Mouse (Mus musculus): ENCODE measurements at regions not wholly inside any gene's neighbourhood (a gene's known extent, or its start where the extent isn't known, plus 50 kb on each side); places are given as distances from the start of the nearest gene placed in this dataset.

GRCm38 (mm10) chr2:47926620-47927019 is 887.3 kb upstream of the Acvr2a start:
- no peaks in the 10 kb centered on the region for H3K4me1 ChIP-seq (ENCODE audit: insufficient read depth)
- no peak overlapping the region for H3K9ac ChIP-seq
- H3K4me3 ChIP-seq (ENCODE audit: low read depth, low read length): no peak overlapping the region
- no peaks in the 10 kb centered on the region for H3K36me3 ChIP-seq (ENCODE audit: insufficient read depth)
- H3K4me2 ChIP-seq: no peak overlapping the region
- no peak for DNase-seq
- no peak for TF ChIP-seq CTCF (IDR thresholded peaks at IDR 0.05; ENCODE audit: low read depth)
- no peak overlapping the region for H3K27ac ChIP-seq (ENCODE audit: low read depth)
- H3K9me3 ChIP-seq (ENCODE audit: low read depth, low read length): no peaks in the 10 kb centered on the region
- no peak for ATAC-seq (ENCODE audit: insufficient read depth)
- no peaks in the 10 kb centered on the region for H3K27me3 ChIP-seq (ENCODE audit: insufficient read depth, low read length)

- no peak overlapping the region for H3K27ac ChIP-seq (ENCODE audit: low read depth)
- TF ChIP-seq CTCF (IDR thresholded peaks at IDR 0.05; ENCODE audit: low read depth): peak; percentile 48
- DNase-seq (peak; percentile 52), ATAC-seq (ENCODE audit: insufficient read depth) (no peak)
- no peak overlapping the region for H3K4me3 ChIP-seq (ENCODE audit: low read depth, low read length)
- H3K9ac ChIP-seq: no peak overlapping the region
- no peaks in the 10 kb centered on the region for H3K4me1 ChIP-seq (ENCODE audit: insufficient read depth)
- H3K9me3 ChIP-seq (ENCODE audit: low read depth, low read length): no peaks in the 10 kb centered on the region
- H3K4me2 ChIP-seq: no peak overlapping the region
- no peaks in the 10 kb centered on the region for H3K27me3 ChIP-seq (ENCODE audit: insufficient read depth, low read length)
- H3K36me3 ChIP-seq (ENCODE audit: insufficient read depth): no peaks in the 10 kb centered on the region
Observed at GRCm38 (mm10) chr2:47945061-47945460, 868.8 kb upstream of the Acvr2a start.

DNA sequence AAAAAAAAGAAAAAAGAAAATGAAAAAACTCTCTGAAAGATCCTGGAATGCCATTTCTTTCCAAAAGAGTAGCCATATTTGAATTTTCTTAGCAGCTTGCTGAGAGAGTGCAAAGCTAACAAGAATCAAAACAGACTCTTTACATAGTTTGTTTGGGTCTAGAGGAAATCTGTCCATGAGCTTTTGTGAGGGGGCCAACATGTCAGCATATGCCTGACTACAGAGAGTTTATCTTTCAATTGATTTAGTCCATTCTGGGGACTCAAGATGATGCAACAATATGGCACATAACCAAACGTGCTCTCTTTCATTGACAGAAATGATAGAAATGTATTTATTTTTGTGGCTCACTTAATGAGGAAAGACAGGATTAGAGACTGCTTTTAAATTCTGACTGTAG is 822.8 kb upstream of the Acvr2a start:
- Histone ChIP-seq H3K9me3 (ENCODE audit: low read depth, low read length) (no peaks in the 10 kb centered on the region), H3K27me3 (ENCODE audit: insufficient read depth, low read length) (no peaks in the 10 kb centered on the region), H3K9ac (no peak overlapping the region), H3K4me3 (ENCODE audit: low read depth, low read length) (no peak overlapping the region), H3K27ac (ENCODE audit: low read depth) (no peak overlapping the region), H3K4me1 (ENCODE audit: insufficient read depth) (no peaks in the 10 kb centered on the region), H3K36me3 (ENCODE audit: insufficient read depth) (no peaks in the 10 kb centered on the region), H3K4me2 (no peak overlapping the region)
- TF ChIP-seq CTCF (IDR thresholded peaks at IDR 0.05; ENCODE audit: low read depth): no peak
- DNase-seq (peak; percentile 55), ATAC-seq (ENCODE audit: insufficient read depth) (no peak)
- WGBS: 28% methylated on average over 1 of the region's 1 CpGs

DNA sequence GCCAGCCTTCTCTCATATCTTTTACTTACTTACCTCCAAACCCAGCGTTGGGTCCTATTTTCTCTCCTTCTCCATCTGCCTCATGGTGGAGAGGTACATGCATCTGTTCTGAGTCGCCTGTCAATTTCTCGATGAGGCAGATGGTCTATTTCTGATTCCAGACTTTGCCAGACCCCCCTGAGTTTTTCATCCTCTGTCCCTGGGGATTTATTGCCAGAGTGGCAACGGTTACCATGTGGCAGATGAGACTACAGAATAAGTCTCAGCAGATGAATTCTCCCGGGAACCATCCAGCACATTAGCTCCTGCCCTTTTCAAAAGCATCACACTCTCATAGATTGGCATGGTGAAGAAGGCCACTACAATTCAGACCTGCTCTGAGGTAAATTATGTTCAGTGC is 819.7 kb upstream of the Acvr2a start:
- WGBS: 77% methylated on average over 5 of the region's 5 CpGs
- no peaks in the 10 kb centered on the region for H3K9me3 ChIP-seq (ENCODE audit: low read depth, low read length)
- no peak for DNase-seq

DNA sequence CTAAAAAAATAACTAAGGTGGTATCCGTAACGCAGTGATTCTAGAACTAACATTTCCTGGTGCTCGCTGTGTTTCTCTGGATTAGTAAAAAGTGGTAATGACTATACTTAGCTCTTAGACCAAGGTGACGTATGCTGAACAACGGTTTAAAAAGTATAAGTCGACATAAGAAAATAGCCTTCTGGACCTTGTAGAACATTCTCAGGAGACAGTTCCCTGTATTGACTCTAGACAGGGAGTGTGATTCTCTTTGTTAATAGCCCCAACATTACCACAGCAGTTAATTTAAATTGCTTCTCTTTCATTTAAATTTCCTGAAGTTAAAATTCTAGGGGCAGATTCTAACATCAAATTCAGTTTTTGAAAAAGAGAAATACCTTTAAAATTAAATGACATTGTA is 812.7 kb upstream of the Acvr2a start:
- 86% methylated on average over 6 of the region's 6 CpGs for WGBS

More for the DNA sequence above, 819.7 kb upstream of the Acvr2a start:
- H3K4me2 ChIP-seq: no peak overlapping the region
- H3K4me1 ChIP-seq (ENCODE audit: insufficient read depth): no peaks in the 10 kb centered on the region
- TF ChIP-seq CTCF (IDR thresholded peaks at IDR 0.05; ENCODE audit: low read depth): no peak
- H3K9ac ChIP-seq: no peak overlapping the region
- no peaks in the 10 kb centered on the region for H3K36me3 ChIP-seq (ENCODE audit: insufficient read depth)
- H3K4me3 ChIP-seq (ENCODE audit: low read depth, low read length): no peak overlapping the region
- ATAC-seq (ENCODE audit: insufficient read depth): no peak
- H3K27ac ChIP-seq (ENCODE audit: low read depth): no peak overlapping the region
- no peaks in the 10 kb centered on the region for H3K27me3 ChIP-seq (ENCODE audit: insufficient read depth, low read length)

DNA sequence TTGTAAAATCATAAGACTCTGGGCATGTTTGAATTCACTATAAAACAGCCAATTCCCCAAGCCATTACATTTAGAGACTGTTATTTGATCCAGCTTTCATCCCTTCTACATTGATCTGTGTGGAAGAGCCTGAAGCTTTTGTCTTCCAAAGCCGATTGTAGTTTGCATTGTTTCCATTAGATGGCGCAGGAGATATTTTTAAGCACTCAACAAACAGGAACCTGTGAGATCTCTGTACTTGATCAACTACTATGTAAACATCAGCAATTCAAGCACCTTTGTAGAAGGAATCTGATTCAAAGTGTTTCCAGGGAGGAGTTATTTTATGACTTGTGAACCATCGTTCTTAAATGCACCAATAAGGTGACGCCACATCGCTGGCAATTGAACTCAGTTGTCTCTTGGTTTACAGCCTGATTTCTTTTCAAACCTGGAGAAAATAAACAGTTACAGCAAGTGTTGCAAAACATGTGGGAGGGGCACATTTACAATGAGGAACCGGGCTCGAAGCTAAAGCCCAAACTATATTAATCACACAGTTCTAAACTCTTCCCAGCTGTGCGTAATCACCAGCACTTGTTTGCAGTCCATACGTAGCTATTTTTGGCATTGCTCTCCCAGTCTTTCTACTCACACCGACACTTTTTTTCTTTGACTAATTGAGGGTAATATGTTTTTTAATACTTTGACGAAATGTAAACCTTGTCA is 812.0 kb upstream of the Acvr2a start:
- Histone ChIP-seq H3K9me3 (ENCODE audit: low read depth, low read length) (no peaks in the 10 kb centered on the region), H3K4me1 (ENCODE audit: insufficient read depth) (no peaks in the 10 kb centered on the region), H3K27me3 (ENCODE audit: insufficient read depth, low read length) (no peaks in the 10 kb centered on the region), H3K36me3 (ENCODE audit: insufficient read depth) (no peaks in the 10 kb centered on the region), H3K27ac (ENCODE audit: low read depth) (no peak overlapping the region), H3K4me3 (ENCODE audit: low read depth, low read length) (no peak overlapping the region), H3K9ac (no peak overlapping the region), H3K4me2 (peak overlapping the region; percentile 13)
- peak; percentile 91 for DNase-seq
- TF ChIP-seq CTCF (IDR thresholded peaks at IDR 0.05; ENCODE audit: low read depth): peak; percentile 74
- peak; percentile 95 for ATAC-seq (ENCODE audit: insufficient read depth)
- WGBS: 19% methylated on average over 11 of the region's 11 CpGs

More for the DNA sequence above, 812.7 kb upstream of the Acvr2a start:
- H3K9ac ChIP-seq: no peak overlapping the region
- H3K4me1 ChIP-seq (ENCODE audit: insufficient read depth): no peaks in the 10 kb centered on the region
- no peak for ATAC-seq (ENCODE audit: insufficient read depth)
- no peaks in the 10 kb centered on the region for H3K27me3 ChIP-seq (ENCODE audit: insufficient read depth, low read length)
- no peak for DNase-seq
- no peak for TF ChIP-seq CTCF (IDR thresholded peaks at IDR 0.05; ENCODE audit: low read depth)
- no peak overlapping the region for H3K27ac ChIP-seq (ENCODE audit: low read depth)
- H3K36me3 ChIP-seq (ENCODE audit: insufficient read depth): no peaks in the 10 kb centered on the region
- no peak overlapping the region for H3K4me2 ChIP-seq
- no peak overlapping the region for H3K4me3 ChIP-seq (ENCODE audit: low read depth, low read length)
- no peaks in the 10 kb centered on the region for H3K9me3 ChIP-seq (ENCODE audit: low read depth, low read length)

GRCm38 (mm10) chr2:48010308-48010707 is 803.6 kb upstream of the Acvr2a start:
- no peaks in the 10 kb centered on the region for H3K27me3 ChIP-seq (ENCODE audit: insufficient read depth, low read length)
- H3K9me3 ChIP-seq (ENCODE audit: low read depth, low read length): no peaks in the 10 kb centered on the region
- no peak overlapping the region for H3K9ac ChIP-seq
- H3K4me2 ChIP-seq: no peak overlapping the region
- H3K27ac ChIP-seq (ENCODE audit: low read depth): no peak overlapping the region
- DNase-seq (no peak), ATAC-seq (ENCODE audit: insufficient read depth) (no peak)
- H3K4me3 ChIP-seq (ENCODE audit: low read depth, low read length): no peak overlapping the region
- WGBS: 85% methylated on average over 2 of the region's 2 CpGs
- TF ChIP-seq CTCF (IDR thresholded peaks at IDR 0.05; ENCODE audit: low read depth): no peak
- no peaks in the 10 kb centered on the region for H3K4me1 ChIP-seq (ENCODE audit: insufficient read depth)
- H3K36me3 ChIP-seq (ENCODE audit: insufficient read depth): no peaks in the 10 kb centered on the region

All from lung, embryonic 14.5 days (tissue).